Mouse (Mus musculus) liver, embryonic 14.5 days (tissue): ENCODE measurements at regions not wholly inside any gene's neighbourhood (a gene's known extent, or its start where the extent isn't known, plus 50 kb on each side); places are given as distances from the start of the nearest gene placed in this dataset.

Experiments
- ATAC-seq: fragments of 200-750 bp; cut with Nextera tagmentation; 2 replicates; pipeline ENCODE4 v1.8.0; 2017; ENCODE audit warnings: moderate number of reproducible peaks, mild to moderate bottlenecking, moderate library complexity; ENCODE audit not compliant: insufficient read depth
- DNase-seq, 3 experiments: peaks; one replicate each; pipeline ENCODE4 v3.0.0-alpha.2; 2012 to 2013; ENCODE audit warnings: low read depth in 3 of 3, low spot score in 3 of 3
- H3K27ac ChIP-seq: fragments of 300-500 bp; sonication (generic); 2 replicates; pipeline ENCODE4 v1.5.1; 2014; ENCODE audit warnings: moderate library complexity, mild to moderate bottlenecking, control low read depth, inconsistent platforms
- H3K27me3 ChIP-seq: fragments of 300-500 bp; sonication (generic); 2 replicates; pipeline ENCODE4 v1.6.1; 2014; ENCODE audit warnings: mild to moderate bottlenecking, low read length, moderate library complexity; ENCODE audit not compliant: control insufficient read depth, insufficient read depth
- H3K36me3 ChIP-seq: fragments of 300-500 bp; sonication (generic); replicated peaks from 2 replicates; pipeline ENCODE4 v1.6.1; 2014; ENCODE audit warnings: low read depth; ENCODE audit not compliant: control insufficient read depth, insufficient read depth
- H3K4me1 ChIP-seq, 2 experiments: fragments of 200-500 bp in 1 of 2; fragments of 300-500 bp in 1 of 2; sonication (generic) in 1 of 2; replicated peaks; 2 replicates each; pipeline ENCODE4 v1.6.1; 2012 to 2014; ENCODE audit warnings: antibody characterized with exemption in 1 of 2, inconsistent platforms in 1 of 2, low read length in 1 of 2; ENCODE audit not compliant: control insufficient read depth in 2 of 2, insufficient read depth in 2 of 2
- H3K4me2 ChIP-seq: fragments of 300-500 bp; sonication (generic); 2 replicates; pipeline ENCODE4 v1.6.1; 2014; ENCODE audit warnings: low read depth, mild to moderate bottlenecking, control low read depth, moderate library complexity
- H3K4me3 ChIP-seq, 2 experiments: fragments of 200-500 bp in 1 of 2; fragments of 300-500 bp in 1 of 2; sonication (generic) in 1 of 2; 2 replicates each; pipeline ENCODE4 v1.5.1; 2012 to 2014; ENCODE audit warnings: low read depth in 2 of 2, low read length in 2 of 2, mild to moderate bottlenecking in 2 of 2, control low read depth in 1 of 2, inconsistent platforms in 1 of 2, moderate library complexity in 1 of 2; ENCODE audit not compliant: insufficient read depth in 1 of 2
- H3K9ac ChIP-seq: fragments of 300-500 bp; sonication (generic); replicated peaks from 2 replicates; pipeline ENCODE4 v1.6.1; 2014; ENCODE audit warnings: mild to moderate bottlenecking, control low read depth, moderate library complexity
- H3K9me3 ChIP-seq: fragments of 300-500 bp; sonication (generic); 2 replicates; pipeline ENCODE4 v1.6.1; 2016; ENCODE audit warnings: low read length, mixed read lengths; ENCODE audit not compliant: control insufficient read depth
- CTCF ChIP-seq: IDR thresholded peaks from 2 replicates; pipeline ENCODE4 v1.5.1; 2016; ENCODE audit warnings: antibody characterized with exemption, low read depth, control low read depth
- EP300 ChIP-seq: IDR thresholded peaks from 2 replicates; pipeline ENCODE4 v1.6.1; 2016; ENCODE audit warnings: antibody characterized with exemption, low read depth
- WGBS: fragments of 180-500 bp; shearing (Covaris S2); extraction: QIAGEN DNeasy Blood & Tissue Kit; methylation state at CpG from one replicate; pipeline ENCODE4 v1.1.7; 2014; ENCODE audit not compliant: insufficient replicate concordance; 5-methylcytosine and 5-hydroxymethylcytosine counted together

DNA sequence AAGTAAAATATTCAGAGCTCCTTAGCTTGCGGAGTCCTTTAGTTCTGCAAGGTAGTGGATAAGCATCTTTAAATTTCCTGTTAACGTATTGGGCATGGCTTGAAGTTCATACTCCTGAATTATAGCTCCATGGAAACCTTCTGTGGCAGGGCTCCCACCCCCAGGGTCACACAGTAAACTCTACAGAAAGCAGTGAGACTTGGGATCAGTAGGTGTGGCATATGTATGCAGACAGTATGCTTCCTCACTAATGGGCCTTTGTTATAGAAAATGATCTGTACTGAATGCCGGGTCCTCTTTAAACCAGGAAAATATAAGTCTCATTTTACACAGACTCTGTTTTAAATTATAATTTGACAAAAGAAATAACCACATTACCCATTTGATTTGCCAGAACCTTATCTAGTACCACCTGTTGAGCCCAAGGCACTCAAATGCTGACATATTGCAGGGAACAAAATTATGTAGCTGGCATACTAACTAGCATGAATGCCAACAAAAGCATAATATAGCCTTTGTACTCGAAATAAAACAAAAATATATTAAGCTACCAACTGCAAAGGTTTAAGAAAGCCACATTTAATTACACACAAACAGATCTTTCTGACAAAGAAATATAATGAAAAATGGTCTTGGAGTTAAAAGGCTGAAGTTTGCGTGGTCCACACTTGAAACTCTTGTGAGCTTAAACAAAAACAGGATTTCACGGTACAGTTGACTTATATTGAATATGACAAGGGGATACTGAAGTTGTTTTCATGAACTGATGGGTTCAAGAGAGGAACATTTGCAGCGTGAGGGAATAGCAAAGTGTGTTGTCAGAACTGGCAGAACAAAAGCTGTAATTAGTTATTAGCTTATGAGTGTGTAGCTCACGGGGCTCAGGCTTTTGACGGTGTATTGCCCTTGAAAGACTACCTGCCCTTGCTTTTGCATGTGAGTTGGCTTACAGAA is 310.7 kb upstream of the Nr5a2 start:
- Histone ChIP-seq H3K4me1 (no peaks in the 10 kb centered on the region), H3K4me3 (no peak overlapping the region), H3K36me3 (no peaks in the 10 kb centered on the region), H3K9ac (no peak overlapping the region), H3K4me2 (no peak overlapping the region), H3K27ac (no peak overlapping the region), H3K27me3 (no peaks in the 10 kb centered on the region), H3K9me3 (no peaks in the 10 kb centered on the region)
- ATAC-seq = no peak
- TF ChIP-seq CTCF (no peak), EP300 (no peak)
- DNase-seq = no peak
- WGBS = 63% methylated on average over 9 of the region's 9 CpGs

DNA sequence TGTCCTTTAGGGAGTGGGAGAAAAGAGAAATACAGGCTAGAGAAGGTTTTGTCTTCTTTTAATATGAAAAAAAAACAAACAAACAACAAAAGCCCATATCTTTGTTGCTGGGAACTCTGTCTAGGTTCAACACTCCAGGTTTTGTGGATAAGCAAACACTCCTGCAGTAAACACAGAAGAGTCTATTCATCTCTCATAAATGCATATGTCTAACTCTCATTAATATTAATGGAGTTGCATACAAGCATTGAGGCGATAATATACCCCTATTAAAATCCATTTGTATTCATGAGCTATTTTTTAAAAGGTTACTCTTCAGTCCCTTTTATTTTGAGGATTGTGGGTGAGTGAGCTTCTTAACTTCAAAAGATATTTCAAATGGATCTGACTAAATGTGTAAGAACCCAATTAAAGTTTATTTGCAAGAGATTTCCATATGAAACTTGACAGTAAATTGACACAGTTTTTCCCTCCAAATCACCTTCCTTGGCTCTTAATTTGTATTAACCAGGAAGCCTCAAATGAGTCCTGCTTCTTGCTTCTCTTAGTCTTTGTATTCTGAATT is 302.6 kb upstream of the Nr5a2 start:
- 67% methylated on average over 1 of the region's 1 CpGs for WGBS

DNA sequence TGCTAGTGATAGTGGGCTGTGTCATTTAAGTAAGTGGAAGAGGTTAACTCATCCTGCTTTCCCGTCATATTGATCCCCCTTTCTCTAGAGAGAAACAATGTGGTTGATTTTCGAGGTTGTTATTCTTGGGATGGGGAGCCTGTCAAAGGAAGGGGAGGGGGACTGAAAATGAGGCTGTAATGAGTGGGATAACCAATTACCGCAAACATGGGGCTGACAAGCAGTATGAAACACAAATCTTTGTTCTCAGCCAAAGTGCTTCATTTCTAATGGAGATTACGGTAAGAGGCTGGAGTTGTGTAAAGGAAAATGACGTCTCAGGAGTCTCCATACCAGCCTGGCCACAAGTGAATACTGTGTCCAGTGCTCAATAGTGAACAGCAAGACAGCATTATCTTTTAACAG is 301.9 kb upstream of the Nr5a2 start:
- Histone ChIP-seq H3K9me3 (no peaks in the 10 kb centered on the region), H3K27me3 (no peaks in the 10 kb centered on the region), H3K4me3 (no peak overlapping the region), H3K4me2 (no peak overlapping the region), H3K9ac (no peak overlapping the region), H3K4me1 (no peaks in the 10 kb centered on the region), H3K27ac (no peak overlapping the region), H3K36me3 (no peaks in the 10 kb centered on the region)
- TF ChIP-seq CTCF = no peak
- TF ChIP-seq EP300 = no peak
- DNase-seq (no peak), ATAC-seq (no peak)
- WGBS = 59% methylated on average over 5 of the region's 5 CpGs

More for the DNA sequence above, 302.6 kb upstream of the Nr5a2 start:
- TF ChIP-seq CTCF (no peak), EP300 (no peak)
- DNase-seq (no peak), ATAC-seq (no peak)
- no peak overlapping the region for H3K9ac ChIP-seq
- no peak overlapping the region for H3K4me2 ChIP-seq
- H3K27ac ChIP-seq = no peak overlapping the region
- H3K4me3 ChIP-seq = no peak overlapping the region
- no peaks in the 10 kb centered on the region for H3K36me3 ChIP-seq
- H3K9me3 ChIP-seq = no peaks in the 10 kb centered on the region
- no peaks in the 10 kb centered on the region for H3K27me3 ChIP-seq
- no peaks in the 10 kb centered on the region for H3K4me1 ChIP-seq

DNA sequence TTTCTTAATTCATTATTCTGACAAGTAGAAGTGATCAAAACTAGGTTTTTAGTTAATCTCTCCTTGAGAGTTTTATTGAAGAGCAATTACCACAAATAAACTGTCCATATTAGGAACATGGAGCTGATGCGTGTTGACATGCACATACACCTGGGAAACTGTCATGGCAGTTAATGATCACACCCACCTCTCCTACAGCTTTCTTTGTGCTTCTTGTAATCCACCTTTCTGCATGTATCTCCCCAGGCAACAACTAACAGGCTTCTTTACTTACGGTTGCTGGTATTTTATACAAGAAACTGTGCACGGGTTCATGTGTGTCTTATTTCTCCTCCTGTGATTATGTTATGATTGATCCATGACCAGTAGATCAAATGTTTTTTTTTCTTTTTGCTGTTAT is 296.0 kb upstream of the Nr5a2 start:
- ATAC-seq (no peak), DNase-seq (no peak)
- no peak overlapping the region for H3K4me3 ChIP-seq
- no peak overlapping the region for H3K9ac ChIP-seq
- no peak overlapping the region for H3K4me2 ChIP-seq
- WGBS = 78% methylated on average over 3 of the region's 3 CpGs
- H3K4me1 ChIP-seq = no peaks in the 10 kb centered on the region
- TF ChIP-seq CTCF = no peak
- TF ChIP-seq EP300 = no peak
- H3K36me3 ChIP-seq = no peaks in the 10 kb centered on the region
- H3K9me3 ChIP-seq = no peaks in the 10 kb centered on the region
- no peaks in the 10 kb centered on the region for H3K27me3 ChIP-seq
- no peak overlapping the region for H3K27ac ChIP-seq

DNA sequence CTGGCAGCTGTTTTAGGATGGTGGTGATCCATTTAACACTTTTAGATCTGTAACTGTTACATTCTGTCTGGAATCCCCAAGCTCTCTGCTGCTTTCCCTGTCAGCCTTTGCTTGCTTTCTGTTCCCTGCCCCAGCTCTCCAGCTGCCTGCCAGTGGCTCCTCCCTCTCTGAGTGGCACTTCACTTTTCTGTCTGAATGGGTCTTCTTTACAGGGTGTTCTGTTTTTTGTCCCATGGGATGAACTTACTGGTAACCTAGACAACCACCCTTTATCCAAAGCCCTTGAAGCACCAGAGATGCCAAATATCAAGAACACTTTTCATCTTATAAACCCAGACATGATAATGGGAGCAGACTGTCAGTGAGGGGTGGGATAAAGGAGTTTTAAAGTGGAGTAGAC is 294.8 kb upstream of the Nr5a2 start:
- Histone ChIP-seq H3K4me1 (no peaks in the 10 kb centered on the region), H3K9me3 (no peaks in the 10 kb centered on the region), H3K9ac (no peak overlapping the region), H3K27ac (no peak overlapping the region), H3K4me3 (no peak overlapping the region), H3K36me3 (no peaks in the 10 kb centered on the region), H3K4me2 (no peak overlapping the region), H3K27me3 (no peaks in the 10 kb centered on the region)
- DNase-seq = no peak
- no peak for ATAC-seq
- no peak for TF ChIP-seq EP300
- no peak for TF ChIP-seq CTCF
